Mouse (Mus musculus): Measurements from ENCODE around the gene Csn1s2a. TPM values are rescaled to one million over a fixed set of nuclear protein-coding genes. Genes with fewer than 3 reads are reported as not detected.
"Not testable (repeated sequence)": the region's sequence is repeated elsewhere in the genome, so short reads cannot be mapped to it uniquely, and the experiment has no call there.

The Csn1s2a gene
- total RNA-seq (2014; rRNA removed): not detected in 2 replicates
- polyA plus RNA-seq (2012; rRNA removed): not detected in 2 replicates

- H3K79me2 ChIP-seq (ENCODE audit: control insufficient read depth, insufficient read depth, low read length): no peaks in the 10 kb centered on the region
- H3K4me3 ChIP-seq (ENCODE audit: insufficient read depth, low read depth, low read length): no peak within 1 kb of the TSS
- TF ChIP-seq POLR2A (IDR thresholded peaks at IDR 0.05; ENCODE audit: extremely low read depth, insufficient read depth, low read length) (no peak), CTCF (IDR thresholded peaks at IDR 0.05; ENCODE audit: low read depth, low read length) (no peak)
- no peaks in the 10 kb centered on the region for H3K4me1 ChIP-seq (ENCODE audit: control insufficient read depth, insufficient read depth, low read length)
- H3K9ac ChIP-seq (ENCODE audit: low read depth, low read length): no peak within 1 kb of the TSS
- no peak for DNase-seq (ENCODE audit: extremely low read depth, low read depth, low spot score)
- WGBS: 72% methylated on average over 1 of the region's 1 CpGs
- H3K27ac ChIP-seq (replicated peaks; ENCODE audit: insufficient read depth, low read depth, low read length): no peak within 1 kb of the TSS
- H3K36me3 ChIP-seq (ENCODE audit: control insufficient read depth, insufficient read depth, low read length): no peaks in the 10 kb centered on the region
- no peaks in the 10 kb centered on the region for H3K27me3 ChIP-seq (ENCODE audit: control insufficient read depth, insufficient read depth, low read length)
Measured at GRCm38 (mm10) chr5:87774267-87774666, at the start of gene Csn1s2a. Gene Csn1s2a, plus strand, starts transcription at chr5:87774567.

- H3K4me1 ChIP-seq (ENCODE audit: control insufficient read depth, insufficient read depth, low read length): no peaks in the 10 kb centered on the region
- no peaks in the 10 kb centered on the region for H3K79me2 ChIP-seq (ENCODE audit: control insufficient read depth, insufficient read depth, low read length)
- no peak for DNase-seq (ENCODE audit: extremely low read depth, low read depth, low spot score)
- no peak overlapping the region for H3K4me3 ChIP-seq (ENCODE audit: insufficient read depth, low read depth, low read length)
- TF ChIP-seq POLR2A (IDR thresholded peaks at IDR 0.05; ENCODE audit: extremely low read depth, insufficient read depth, low read length) (no peak), CTCF (IDR thresholded peaks at IDR 0.05; ENCODE audit: low read depth, low read length) (no peak)
- no peak overlapping the region for H3K27ac ChIP-seq (replicated peaks; ENCODE audit: insufficient read depth, low read depth, low read length)
- H3K36me3 ChIP-seq (ENCODE audit: control insufficient read depth, insufficient read depth, low read length): no peaks in the 10 kb centered on the region
- no peak overlapping the region for H3K9ac ChIP-seq (ENCODE audit: low read depth, low read length)
- H3K27me3 ChIP-seq (ENCODE audit: control insufficient read depth, insufficient read depth, low read length): no peaks in the 10 kb centered on the region
Measured at GRCm38 (mm10) chr5:87734821-87735220, 39.5 kb upstream of the Csn1s2a start.

GRCm38 (mm10) chr5:87753471-87753870, 20.9 kb upstream of the Csn1s2a start:
- no peaks in the 10 kb centered on the region for H3K27me3 ChIP-seq (ENCODE audit: control insufficient read depth, insufficient read depth, low read length)
- no peak overlapping the region for H3K9ac ChIP-seq (ENCODE audit: low read depth, low read length)
- no peaks in the 10 kb centered on the region for H3K79me2 ChIP-seq (ENCODE audit: control insufficient read depth, insufficient read depth, low read length)
- 93% methylated on average over 1 of the region's 1 CpGs for WGBS
- no peaks in the 10 kb centered on the region for H3K4me1 ChIP-seq (ENCODE audit: control insufficient read depth, insufficient read depth, low read length)
- no peak overlapping the region for H3K27ac ChIP-seq (replicated peaks; ENCODE audit: insufficient read depth, low read depth, low read length)
- TF ChIP-seq CTCF (IDR thresholded peaks at IDR 0.05; ENCODE audit: low read depth, low read length) (no peak), POLR2A (IDR thresholded peaks at IDR 0.05; ENCODE audit: extremely low read depth, insufficient read depth, low read length) (no peak)
- no peak overlapping the region for H3K4me3 ChIP-seq (ENCODE audit: insufficient read depth, low read depth, low read length)
- H3K36me3 ChIP-seq (ENCODE audit: control insufficient read depth, insufficient read depth, low read length): no peaks in the 10 kb centered on the region
- DNase-seq (ENCODE audit: extremely low read depth, low read depth, low spot score): no peak

- no peaks in the 10 kb centered on the region for H3K27me3 ChIP-seq (ENCODE audit: control insufficient read depth, insufficient read depth, low read length)
- 65% methylated on average over 3 of the region's 3 CpGs for WGBS
- no peaks in the 10 kb centered on the region for H3K79me2 ChIP-seq (ENCODE audit: control insufficient read depth, insufficient read depth, low read length)
- no peak for DNase-seq (ENCODE audit: extremely low read depth, low read depth, low spot score)
- no peak overlapping the region for H3K9ac ChIP-seq (ENCODE audit: low read depth, low read length)
- TF ChIP-seq CTCF (IDR thresholded peaks at IDR 0.05; ENCODE audit: low read depth, low read length) (no peak), POLR2A (IDR thresholded peaks at IDR 0.05; ENCODE audit: extremely low read depth, insufficient read depth, low read length) (no peak)
- no peaks in the 10 kb centered on the region for H3K36me3 ChIP-seq (ENCODE audit: control insufficient read depth, insufficient read depth, low read length)
- H3K27ac ChIP-seq (replicated peaks; ENCODE audit: insufficient read depth, low read depth, low read length): no peak overlapping the region
- H3K4me3 ChIP-seq (ENCODE audit: insufficient read depth, low read depth, low read length): no peak overlapping the region
- no peaks in the 10 kb centered on the region for H3K4me1 ChIP-seq (ENCODE audit: control insufficient read depth, insufficient read depth, low read length)
Measured at GRCm38 (mm10) chr5:87764546-87764945, 9.8 kb upstream of the Csn1s2a start.

GRCm38 (mm10) chr5:87772151-87772550, 2.2 kb upstream of the Csn1s2a start:
- H3K27me3 ChIP-seq (ENCODE audit: control insufficient read depth, insufficient read depth, low read length); DNase-seq (ENCODE audit: extremely low read depth, low read depth, low spot score); H3K4me1 ChIP-seq (ENCODE audit: control insufficient read depth, insufficient read depth, low read length); H3K79me2 ChIP-seq (ENCODE audit: control insufficient read depth, insufficient read depth, low read length); H3K27ac ChIP-seq (replicated peaks; ENCODE audit: insufficient read depth, low read depth, low read length); H3K4me3 ChIP-seq (ENCODE audit: insufficient read depth, low read depth, low read length); H3K36me3 ChIP-seq (ENCODE audit: control insufficient read depth, insufficient read depth, low read length); H3K9ac ChIP-seq (ENCODE audit: low read depth, low read length): not testable (repeated sequence)
- WGBS: 57% methylated on average over 2 of the region's 2 CpGs

DNA sequence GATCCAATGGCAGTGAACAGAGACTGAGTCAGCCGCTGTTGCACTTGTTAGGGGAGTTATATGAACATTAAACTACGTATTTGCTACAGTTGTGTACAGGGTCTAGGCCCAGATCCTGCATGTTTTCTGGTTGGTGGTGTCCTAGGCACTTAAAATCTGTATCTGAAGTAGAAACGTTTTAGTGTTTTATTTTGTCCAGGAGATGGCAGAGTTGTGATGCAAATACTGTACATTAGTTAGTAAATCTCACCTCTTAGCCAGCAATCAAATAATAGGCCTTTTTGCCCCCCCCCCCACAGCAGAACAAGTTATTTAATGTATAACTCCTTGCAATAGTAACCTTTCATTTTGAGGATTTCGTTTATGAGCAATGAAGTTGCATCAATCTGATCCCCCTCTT, 8.4 kb downstream of the Csn1s2a start:
- no peak for DNase-seq (ENCODE audit: extremely low read depth, low read depth, low spot score)
- WGBS: 40% methylated on average over 4 of the region's 4 CpGs
- H3K4me1 ChIP-seq (ENCODE audit: control insufficient read depth, insufficient read depth, low read length): no peaks in the 10 kb centered on the region

More for the DNA sequence above, 8.4 kb downstream of the Csn1s2a start:
- H3K79me2 ChIP-seq (ENCODE audit: control insufficient read depth, insufficient read depth, low read length): no peaks in the 10 kb centered on the region
- no peak overlapping the region for H3K27ac ChIP-seq (replicated peaks; ENCODE audit: insufficient read depth, low read depth, low read length)
- no peak overlapping the region for H3K4me3 ChIP-seq (ENCODE audit: insufficient read depth, low read depth, low read length)
- no peaks in the 10 kb centered on the region for H3K27me3 ChIP-seq (ENCODE audit: control insufficient read depth, insufficient read depth, low read length)
- no peak overlapping the region for H3K9ac ChIP-seq (ENCODE audit: low read depth, low read length)
- no peaks in the 10 kb centered on the region for H3K36me3 ChIP-seq (ENCODE audit: control insufficient read depth, insufficient read depth, low read length)
- TF ChIP-seq CTCF (IDR thresholded peaks at IDR 0.05; ENCODE audit: low read depth, low read length): no peak
- no peak for TF ChIP-seq POLR2A (IDR thresholded peaks at IDR 0.05; ENCODE audit: extremely low read depth, insufficient read depth, low read length)
